Mouse (Mus musculus): ENCODE measurements around the gene Slbp. TPM values are rescaled to one million over a fixed set of nuclear protein-coding genes. Genes with fewer than 3 reads are reported as not detected.

Slbp gene
- polyA plus RNA-seq (2021; fragmentation: Nextera tagmentation) = 26.4 and 28.7 TPM in 2 replicates
- long read RNA-seq, experiment 1, transcript Slbp-201 (8 exons, 1,906 nt) = major isoform, 46 of 58 reads
- long read RNA-seq, experiment 1, partial matches to known transcripts = 9 of 58 reads
- long read RNA-seq, experiment 1, other reads (novel, unspliced or antisense) = 1 of 58 reads
- long read RNA-seq, experiment 2, transcript Slbp-201 (8 exons, 1,906 nt) = major isoform, 123 of 150 reads
- long read RNA-seq, experiment 2, partial matches to known transcripts = 17 of 150 reads
- long read RNA-seq, experiment 2, other reads (novel, unspliced or antisense) = 7 of 150 reads

GRCm38 (mm10) chr5:33651921-33652782 lies at the start of gene Slbp:
TSS of gene Slbp (minus strand) at chr5:33652574.

DNA sequence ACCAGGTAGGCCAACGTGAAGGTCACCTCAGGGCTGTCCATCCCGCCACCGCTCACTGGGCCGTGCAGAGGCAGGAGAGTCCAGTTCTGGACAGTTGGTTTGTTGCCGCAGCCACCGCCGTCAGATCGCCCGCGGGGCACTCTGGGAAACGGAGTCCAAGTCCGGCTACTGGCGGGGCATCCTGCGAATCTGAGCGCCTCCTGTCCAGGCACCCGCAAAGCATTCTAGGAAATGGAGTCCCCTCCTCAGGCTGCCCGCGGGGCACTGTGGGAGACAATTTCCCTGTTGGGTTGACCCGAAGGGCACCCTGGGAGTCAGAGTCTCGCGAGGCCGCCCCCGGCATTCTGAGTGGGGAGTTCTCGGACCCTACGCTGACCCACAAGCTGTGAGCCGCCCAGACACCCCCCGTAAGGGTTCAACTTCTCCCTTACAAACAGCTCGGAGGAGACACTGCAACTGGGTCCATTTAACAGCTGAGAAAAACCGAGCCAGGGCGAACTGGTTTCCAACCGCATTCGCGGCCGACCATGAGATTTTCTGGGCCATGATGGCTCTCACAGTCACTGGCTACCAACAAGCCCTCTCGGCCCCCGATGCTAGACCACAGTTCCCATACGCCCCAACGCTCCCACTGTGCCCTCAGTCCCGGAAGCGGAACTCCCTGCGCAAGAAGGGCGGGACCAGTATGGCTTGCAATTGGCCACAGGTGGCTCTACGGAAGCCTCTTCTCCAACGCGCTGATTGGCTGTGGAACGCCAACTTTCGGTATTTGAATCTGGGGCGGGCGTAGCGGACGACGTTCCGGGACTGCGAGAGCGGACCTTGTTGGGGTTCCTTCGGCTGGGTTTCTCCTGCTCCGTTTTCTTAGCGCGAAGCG lies 5.7 kb upstream of the Slbp start, which contains the start of the genes Tacc3 and Tmem129:
Gene Tacc3, plus strand, starts transcription at position 342 of the 877 bp plus-strand sequence.
Gene Tmem129, minus strand, starts transcription at position 630 of the 877 bp plus-strand sequence.

DNA sequence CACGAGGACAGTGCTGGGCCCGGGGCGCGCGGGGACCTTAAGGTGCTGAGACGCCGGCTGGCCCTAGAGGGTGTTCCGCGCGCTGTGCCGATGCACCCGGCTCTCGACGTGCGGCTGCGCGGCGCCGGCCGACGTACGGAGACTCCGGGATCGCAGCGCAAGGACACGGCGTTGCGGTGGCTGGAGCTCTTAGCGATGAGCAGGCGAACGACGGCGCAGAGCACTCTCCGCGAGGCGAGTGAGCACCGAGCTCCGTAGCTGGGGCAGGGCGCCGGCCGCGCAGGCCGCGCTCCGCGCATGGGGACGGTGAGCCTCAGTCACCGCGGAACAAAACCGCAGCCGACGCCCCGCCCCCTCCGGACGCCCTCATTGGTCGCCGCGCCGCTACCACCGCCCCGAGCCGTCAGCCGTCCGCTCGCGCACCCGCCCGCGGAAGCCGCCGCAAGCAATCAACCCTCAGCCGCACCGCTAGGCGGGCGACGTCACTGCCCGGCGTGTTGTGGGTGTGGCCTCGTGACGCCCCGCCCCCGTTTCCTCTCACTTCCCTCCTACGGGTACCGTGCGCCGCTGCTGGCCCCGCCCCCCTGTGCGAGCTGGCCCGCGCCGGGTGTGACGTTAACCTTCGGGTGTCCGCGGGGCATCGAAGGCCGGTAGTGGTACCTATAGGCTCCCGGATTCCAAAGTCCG lies 22.9 kb downstream of the Slbp start, which contains the start of the genes Fam53a and Gm9903:
Gene Fam53a, minus strand, starts transcription at position 335 of the 687 bp plus-strand sequence.
Gene Gm9903, plus strand, starts transcription at position 625 of the 687 bp plus-strand sequence.

Other genes with a start within 250 kb of the Slbp start
- gene Nkx1-1, start 218.6 kb downstream of the Slbp start, polyA plus RNA-seq (2021; fragmentation: Nextera tagmentation) = not detected in 2 replicates
- 35.9 and 41.3 TPM in 2 replicates for gene Fam53a, start 22.9 kb downstream of the Slbp start, polyA plus RNA-seq (2021; fragmentation: Nextera tagmentation)
- gene Gm9903, start 22.6 kb downstream of the Slbp start, polyA plus RNA-seq (2021; fragmentation: Nextera tagmentation) = 0.67 and 0.90 TPM in 2 replicates
- gene Tacc3, start 5.6 kb upstream of the Slbp start, polyA plus RNA-seq (2021; fragmentation: Nextera tagmentation) = 2.8 and 3.5 TPM in 2 replicates
- 34.8 and 37.0 TPM in 2 replicates for gene Tmem129, start 5.8 kb upstream of the Slbp start, polyA plus RNA-seq (2021; fragmentation: Nextera tagmentation)
- 43.5 and 60.1 TPM in 2 replicates for gene Fgfr3, start 69.1 kb upstream of the Slbp start, polyA plus RNA-seq (2021; fragmentation: Nextera tagmentation)
- 81.5 and 88.7 TPM in 2 replicates for gene Letm1, start 130.2 kb upstream of the Slbp start, polyA plus RNA-seq (2021; fragmentation: Nextera tagmentation)
- 6.6 and 6.9 TPM in 2 replicates for gene Nsd2, start 168.2 kb upstream of the Slbp start, polyA plus RNA-seq (2021; fragmentation: Nextera tagmentation)